Mouse (Mus musculus) left cerebral cortex, postnatal 10 days (tissue): ENCODE data around the gene 1700007K13Rik. TPM values are rescaled to one million over a fixed set of nuclear protein-coding genes. Genes with fewer than 3 reads are reported as not detected.
"Not testable (repeated sequence)": the region's sequence is repeated elsewhere in the genome, so short reads cannot be mapped to it uniquely, and the experiment has no call there.

Experiments used
- DNase-seq, 2 experiments: peaks; one replicate each; pipeline ENCODE4 v3.0.0; 2021 to 2022; ENCODE audit warnings: low spot score in 2 of 2, mixed read lengths in 1 of 2; ENCODE audit errors: extremely low spot score in 1 of 2
- intact Hi-C: fragments of 180-260 bp; cut with DNase I; formaldehyde crosslinking; loops from one replicate; pipeline ENCODE4 v1.15.1; 2025
- total RNA-seq, 2 experiments: library from RNA; stranded (reverse); gene quantifications; 2 replicates each; pipeline ENCODE4 v1.2.3; 2021

1700007K13Rik gene
- 1 to 10 TPM; 3.2 to 3.5 TPM for total RNA-seq

DNA sequence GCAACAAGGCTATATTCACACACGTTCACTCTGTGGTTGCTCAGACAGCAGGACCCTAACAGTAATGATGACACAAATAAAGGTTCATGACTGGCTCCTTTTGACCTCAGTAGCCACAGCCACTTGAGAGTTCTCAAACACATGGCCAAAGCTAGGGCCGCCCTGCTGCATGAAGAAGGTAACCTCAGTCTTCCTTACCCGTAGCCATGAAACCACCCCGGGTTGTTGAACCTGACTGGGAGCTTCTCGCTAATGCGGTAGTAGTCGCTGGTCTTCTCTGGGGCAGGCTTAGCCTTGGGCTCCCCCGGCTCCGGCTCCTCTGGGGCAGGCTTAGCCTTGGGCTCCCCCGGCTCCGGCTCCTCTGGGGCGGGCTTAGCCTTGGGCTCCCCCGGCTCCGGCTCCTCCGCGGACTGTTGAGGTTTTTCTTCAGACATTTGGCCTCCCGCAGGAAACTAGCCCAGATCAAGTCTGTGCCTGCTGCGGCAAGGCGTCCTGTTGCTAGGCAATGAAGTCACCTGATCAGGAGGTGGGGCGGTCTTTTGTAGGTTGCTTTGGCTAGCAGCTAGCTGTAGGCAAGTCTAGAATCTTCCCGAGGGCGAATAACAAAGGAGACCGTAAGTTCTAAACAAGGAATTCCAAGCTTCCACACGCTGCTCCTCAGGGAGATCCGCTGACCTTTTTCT lies at the start of gene 1700007K13Rik:
Gene 1700007K13Rik, minus strand, starts transcription at position 497 of the 683 bp plus-strand sequence.
- peak; percentile 58 to 81 for DNase-seq
- intact Hi-C loops: no loop called here

DNA sequence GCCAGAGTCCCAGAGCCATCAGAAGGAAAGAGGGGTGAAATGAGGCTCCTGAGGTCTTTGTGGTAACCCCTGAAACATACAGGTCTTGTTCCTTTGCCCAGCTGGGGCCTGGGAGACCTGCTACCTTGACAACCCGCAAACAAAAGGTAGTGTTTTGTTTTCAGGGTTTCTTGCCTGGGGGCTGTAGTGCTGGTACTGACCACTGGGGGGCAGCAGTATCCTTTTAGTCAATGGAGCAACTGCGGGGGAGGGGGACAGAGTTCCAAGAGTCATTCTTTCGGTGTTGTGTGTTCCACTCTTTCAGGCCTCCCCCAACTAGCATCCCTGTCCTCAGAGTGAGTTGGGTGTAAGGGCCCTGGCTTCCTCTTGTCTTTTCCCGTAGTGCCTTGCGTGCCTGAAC lies 48.4 kb upstream of the 1700007K13Rik start:
- DNase-seq: peak; percentile 78 to 89
- intact Hi-C loops: loop anchor here (2.0 kb wide), 2 partner anchors 32 to 70 kb away; no protein-coding TSS in a partner anchor

DNA sequence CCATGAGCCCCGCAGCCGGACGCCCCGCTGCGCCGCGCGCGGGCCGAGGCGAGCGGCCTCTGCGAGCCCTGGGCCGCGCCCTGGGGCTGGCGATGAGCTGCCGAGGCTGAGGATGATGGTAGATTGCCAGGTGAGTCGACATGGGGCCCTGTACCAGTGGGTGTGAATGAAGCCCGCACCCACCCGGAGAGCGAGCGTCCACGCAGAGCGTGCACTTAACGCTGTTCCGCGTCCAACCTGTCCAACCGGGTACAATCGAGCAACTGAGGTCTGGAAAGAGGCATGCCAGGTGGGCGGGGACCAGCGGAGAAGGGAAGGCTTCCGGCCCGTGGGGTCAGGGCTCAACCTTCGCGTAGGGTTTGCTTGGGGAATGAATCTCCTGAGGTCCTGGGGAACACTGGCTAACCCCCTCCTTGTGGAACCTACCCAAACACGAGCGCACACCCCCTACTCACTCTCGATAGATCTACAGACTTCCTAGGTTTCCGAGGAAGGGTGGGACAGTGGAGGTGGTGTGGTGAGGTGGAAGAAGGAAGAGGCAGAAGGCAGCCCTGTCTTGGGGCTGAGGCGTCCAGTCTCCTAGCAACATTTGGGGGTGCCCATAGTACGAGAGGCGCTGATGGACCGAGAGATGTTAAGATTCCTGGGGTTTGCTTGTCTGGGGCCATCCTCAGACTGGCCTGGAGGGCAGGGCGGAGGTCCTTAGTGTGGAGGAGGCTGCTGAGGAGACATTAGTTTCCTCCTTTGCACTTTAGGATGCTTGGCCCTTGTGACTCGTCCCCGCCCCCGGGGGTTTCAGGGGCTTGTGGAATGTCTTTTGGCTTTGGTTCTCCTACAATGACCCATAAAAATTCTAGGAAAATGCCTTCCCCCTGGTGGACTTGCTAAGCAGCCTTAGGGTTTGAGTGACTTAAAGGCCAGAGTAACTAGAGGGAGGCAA lies 47.6 kb upstream of the 1700007K13Rik start:
- intact Hi-C loops: loop anchor here (2.0 kb wide), 2 partner anchors 33 to 71 kb away; no protein-coding TSS in a partner anchor
- peak in 1 of 2 experiments; percentile 65 for DNase-seq

DNA sequence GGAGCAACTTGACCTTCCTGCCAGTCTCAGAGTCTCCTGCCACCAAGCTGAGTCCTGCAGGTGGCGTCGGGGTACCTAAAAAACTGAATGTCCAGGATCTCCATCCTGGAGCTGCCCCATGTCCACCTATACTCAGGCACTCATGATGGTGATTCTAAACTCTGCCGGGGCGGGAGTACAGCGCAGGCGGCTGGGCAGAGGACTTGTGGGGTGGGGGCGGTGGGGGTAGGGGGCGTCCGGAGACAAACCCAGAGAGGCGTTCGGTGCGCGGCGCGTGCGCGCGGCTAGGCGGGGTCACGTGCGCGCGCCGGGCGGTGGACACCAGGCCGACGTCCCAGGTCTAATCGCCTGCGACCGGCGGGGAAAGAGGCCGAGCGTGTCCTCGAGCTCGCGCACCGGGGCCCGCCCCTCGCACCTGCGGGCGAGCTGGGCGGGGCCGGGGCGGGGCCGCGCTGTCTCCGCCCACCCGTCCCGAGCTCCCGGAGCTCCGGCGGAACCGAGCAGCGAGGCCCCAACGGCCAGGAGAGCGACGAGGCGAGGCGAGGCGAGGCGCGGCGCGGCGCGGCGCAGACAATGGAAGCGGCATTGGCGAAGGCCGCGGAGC lies 46.8 kb upstream of the 1700007K13Rik start, which contains the start of gene Ralgds:
Gene Ralgds, plus strand, starts transcription at position 328 of the 604 bp plus-strand sequence.
- intact Hi-C loops: no loop called here
- DNase-seq: peak in 1 of 2 experiments; percentile 75

DNA sequence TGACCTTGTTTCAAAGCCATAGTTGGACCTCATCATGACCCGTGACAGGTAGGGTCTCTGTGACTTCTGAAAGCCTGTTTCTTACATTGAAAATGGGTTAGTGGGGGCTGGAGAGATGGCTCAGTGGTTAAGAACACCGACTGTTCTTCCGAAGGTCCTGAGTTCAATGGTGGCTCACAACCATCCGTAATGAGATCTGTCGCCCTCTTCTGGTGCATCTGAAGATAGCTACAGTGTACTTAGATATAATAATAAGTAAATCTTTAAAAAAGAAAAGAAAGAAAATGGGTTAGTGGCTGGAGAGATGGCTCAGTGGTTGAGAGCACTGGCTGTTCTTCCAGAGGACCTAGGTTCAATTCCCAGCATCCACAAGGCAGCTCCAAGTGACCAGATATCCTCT lies 45.5 kb upstream of the 1700007K13Rik start:
- intact Hi-C loops: not testable (repeated sequence)
- peak in 1 of 2 experiments; percentile 12 for DNase-seq

DNA sequence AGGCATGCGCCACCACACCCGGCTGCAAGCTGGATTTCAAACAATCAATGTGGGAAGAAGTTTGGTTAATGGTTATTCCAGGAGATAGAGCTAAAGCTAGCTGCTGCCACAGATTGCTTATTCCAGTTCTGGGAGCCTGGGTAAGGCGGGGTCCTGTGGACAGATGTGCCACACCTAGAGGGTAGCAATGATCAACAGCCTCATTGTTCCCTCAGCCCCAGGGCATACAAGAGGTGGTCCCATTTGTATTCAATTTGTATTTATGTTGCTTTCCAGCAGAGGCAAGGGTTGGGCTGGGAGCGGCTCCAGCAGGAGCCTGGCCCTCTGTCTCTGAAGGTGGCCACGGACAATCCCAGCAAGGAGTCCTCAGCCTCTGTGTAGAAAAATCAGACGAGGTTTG lies 40.2 kb upstream of the 1700007K13Rik start:
- intact Hi-C loops: no loop called here
- peak in 1 of 2 experiments; percentile 9 for DNase-seq

DNA sequence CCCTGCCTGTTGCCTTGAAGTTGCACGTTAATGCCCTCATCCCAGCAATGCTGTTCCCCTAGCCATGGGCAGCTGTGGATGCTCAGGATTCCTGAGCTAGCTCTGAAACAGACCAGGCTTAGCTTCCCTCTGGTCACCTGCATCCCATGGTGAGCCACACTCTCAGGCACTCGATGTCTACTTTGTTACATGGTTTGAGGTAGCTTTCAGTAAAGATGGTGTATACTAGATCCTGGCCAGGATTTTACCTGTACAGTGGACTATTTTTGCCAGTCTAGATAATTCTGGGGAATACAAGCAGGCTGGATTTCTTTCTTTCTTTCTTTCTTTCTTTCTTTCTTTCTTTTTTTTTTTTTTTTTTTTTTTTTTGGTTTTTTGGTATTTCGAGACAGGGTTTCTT lies 39.7 kb upstream of the 1700007K13Rik start, which contains the start of gene Gm10134:
Gene Gm10134, plus strand, starts transcription at position 301 of the 400 bp plus-strand sequence.
- intact Hi-C loops: no loop called here
- DNase-seq: peak in 1 of 2 experiments; percentile 8

DNA sequence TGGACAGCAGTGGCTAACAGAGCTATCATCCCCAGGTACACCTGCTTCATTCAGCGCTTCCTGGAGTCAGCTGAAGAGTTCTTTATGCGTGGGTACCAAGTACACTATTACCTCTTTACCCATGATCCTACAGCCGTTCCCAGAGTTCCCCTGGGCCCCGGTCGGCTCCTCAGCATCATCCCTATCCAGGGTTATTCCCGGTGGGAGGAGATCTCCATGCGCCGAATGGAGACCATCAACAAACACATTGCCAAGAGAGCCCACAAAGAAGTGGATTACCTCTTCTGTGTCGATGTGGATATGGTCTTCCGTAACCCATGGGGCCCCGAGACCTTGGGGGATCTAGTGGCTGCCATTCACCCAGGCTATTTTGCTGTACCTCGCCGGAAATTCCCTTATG lies 38.5 kb upstream of the 1700007K13Rik start:
- peak in 1 of 2 experiments; percentile 9 for DNase-seq
- intact Hi-C loops: no loop called here

DNA sequence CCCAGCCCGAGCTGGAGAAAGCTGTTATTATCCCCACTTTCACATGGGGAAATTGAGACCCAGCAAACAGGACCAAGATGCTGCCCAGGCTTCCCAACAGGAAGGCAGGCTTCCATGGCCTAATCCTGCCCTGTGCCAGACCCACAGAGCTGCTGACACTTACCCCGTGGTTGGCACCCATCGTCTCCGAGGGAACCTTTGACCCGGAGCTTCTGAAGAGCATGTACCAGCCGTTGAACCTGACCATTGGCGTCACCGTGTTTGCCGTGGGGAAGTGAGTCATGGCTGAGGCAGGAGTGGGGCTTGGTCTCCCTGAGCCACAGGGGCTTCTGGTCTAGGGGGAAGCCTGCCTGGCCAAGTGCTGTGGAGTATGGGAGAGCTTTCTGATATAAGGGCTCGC lies 36.9 kb upstream of the 1700007K13Rik start:
- intact Hi-C loops: no loop called here

DNA sequence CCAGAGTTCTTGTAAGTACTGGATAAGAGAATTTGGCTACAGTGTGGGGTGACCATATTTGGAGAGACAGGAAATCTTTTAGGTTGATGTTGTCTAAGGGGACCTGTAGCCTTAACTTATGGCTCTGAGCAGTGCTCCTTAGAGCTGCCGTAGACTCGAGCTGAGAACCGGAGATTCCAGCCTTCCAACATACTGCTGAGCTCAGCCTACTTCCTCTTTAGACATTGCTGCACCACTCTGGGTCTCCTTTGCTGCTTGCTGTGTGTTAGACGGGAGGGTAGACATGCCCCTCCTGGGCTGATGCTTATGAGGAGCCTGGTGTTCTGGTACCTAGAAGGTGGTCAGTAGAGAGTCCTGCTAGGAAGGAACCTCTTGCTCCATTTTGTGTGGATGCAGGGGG lies 32.3 kb upstream of the 1700007K13Rik start:
- no peak for DNase-seq
- intact Hi-C loops: no loop called here

More for the DNA sequence above, 36.9 kb upstream of the 1700007K13Rik start:
- peak in 1 of 2 experiments; percentile 22 for DNase-seq

DNA sequence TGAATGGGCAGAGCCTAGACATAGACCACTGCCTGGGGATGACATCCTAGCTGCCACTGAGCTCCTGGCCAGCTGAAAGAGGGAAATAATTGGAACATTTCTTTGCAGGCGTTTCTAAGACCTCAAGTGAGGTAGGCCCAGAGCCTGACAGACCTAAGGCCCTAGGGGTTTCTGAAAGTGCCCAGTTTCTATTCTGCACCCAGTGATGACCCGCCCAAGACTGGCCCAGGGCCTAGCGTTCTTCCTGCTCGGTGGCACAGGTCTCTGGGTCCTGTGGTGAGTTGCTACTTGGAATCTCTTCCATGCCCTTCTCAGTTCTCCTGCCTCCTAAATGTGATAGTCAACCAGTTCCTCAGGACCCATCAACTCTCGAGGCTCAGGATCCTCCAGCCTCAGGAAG lies 31.4 kb upstream of the 1700007K13Rik start:
- intact Hi-C loops: no loop called here
- DNase-seq: no peak

DNA sequence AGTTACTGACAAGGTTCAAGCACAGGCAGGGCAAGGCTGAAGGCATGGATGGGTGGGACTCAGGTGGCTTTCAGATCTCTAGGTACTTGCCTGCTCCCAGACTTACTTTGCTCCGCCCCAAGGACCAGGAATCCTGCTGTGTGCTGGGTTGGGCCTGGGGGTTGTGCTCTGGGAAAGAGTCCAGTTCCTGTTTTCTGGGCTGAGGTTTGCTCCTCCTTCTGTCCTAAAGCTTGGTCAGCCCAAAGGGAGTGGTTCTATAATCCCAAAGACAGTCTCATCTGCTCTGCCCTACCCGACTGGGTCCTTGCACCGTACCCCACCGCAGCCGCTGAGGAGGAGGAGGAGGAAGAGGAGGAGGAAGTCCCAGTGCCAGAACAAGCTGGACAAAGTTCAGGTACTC lies 30.5 kb upstream of the 1700007K13Rik start, which contains the start of gene Gbgt1:
Gene Gbgt1, plus strand, starts transcription at position 221 of the 400 bp plus-strand sequence.
- intact Hi-C loops: no loop called here
- DNase-seq: no peak

DNA sequence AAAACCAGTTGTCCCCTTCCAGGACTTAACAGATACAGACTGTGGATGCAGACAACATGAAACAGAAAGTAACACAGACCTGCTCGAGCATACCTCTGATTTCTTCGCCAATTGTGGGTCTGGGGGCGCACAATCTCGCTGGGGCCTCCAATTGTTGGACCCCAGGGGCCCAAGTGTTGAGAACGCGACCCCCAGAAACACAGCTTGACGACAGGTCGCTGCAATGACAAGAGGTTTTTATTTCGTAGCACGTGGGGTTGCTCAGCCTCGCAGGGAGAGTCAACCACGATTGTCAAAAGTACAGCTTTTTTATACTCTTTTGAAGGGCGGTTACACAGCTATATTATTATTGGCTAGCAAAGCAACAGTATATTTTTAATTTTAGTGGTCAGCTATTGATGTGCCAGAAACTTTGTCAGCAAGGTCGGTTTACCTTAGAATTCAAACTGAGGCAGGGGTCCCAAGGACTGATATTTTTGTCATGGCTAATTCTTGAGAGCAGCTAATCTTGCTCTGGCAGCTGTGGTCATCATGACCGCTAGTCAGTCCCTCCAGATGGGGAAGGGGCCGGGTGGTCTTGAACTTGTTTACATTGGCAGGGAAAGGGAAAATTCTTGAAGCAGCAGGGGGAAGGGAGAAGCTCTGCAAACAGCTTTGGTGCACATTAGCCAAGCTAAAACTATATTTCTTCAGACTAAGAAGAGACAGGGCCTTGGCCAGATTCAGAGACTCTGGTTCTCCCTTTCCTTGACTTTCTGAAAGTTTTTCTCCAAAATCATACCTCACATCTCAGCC lies 29.9 kb upstream of the 1700007K13Rik start:
- DNase-seq: no peak
- intact Hi-C loops: no loop called here

DNA sequence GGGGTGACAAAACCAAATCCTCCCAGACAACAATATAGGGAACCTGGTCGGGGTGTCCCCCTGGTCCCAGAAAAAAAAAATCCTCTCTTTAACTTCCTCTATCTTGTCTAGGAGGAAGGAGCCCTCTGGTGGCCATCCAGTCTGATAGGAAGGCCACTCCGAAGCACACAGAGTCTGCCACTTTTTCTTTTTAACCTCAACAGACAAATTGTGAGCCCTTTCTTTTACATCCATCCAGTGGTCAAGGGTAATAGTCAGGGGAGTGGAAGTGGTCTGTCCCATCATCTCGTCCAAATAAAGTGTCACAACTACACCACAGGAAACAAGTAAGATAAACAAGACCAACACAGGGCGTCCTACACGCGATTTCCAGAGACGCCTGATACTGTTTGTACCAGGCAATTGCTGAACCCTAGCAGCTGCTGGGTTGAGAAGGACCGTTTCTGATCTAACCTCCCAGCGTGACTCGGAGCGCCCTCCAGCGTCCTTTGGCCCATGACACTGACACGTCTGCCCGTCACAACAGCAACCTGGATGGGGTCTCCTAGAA lies 29.1 kb upstream of the 1700007K13Rik start:
- DNase-seq: peak in 1 of 2 experiments; percentile 65

DNA sequence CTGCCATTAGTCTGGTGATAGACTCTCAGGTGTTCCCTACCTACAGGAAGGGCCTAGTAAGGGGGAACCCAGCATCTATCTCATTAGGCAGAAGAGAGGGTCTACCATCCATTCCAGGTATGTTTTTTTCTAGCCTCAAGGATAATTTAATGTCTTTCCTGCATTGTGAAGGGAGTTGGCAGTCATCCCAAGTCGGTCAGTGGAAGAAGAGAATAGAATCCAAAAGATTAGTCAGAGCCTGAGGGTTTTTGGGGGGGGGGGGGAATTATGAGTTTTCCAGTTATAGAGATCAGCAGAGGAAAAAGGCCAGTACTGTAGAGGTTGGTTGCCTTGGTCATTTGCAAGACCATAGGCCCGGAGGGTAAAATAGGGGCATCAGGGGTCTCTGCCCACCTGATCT lies 28.4 kb upstream of the 1700007K13Rik start:
- no peak for DNase-seq
- intact Hi-C loops: no loop called here

More for the DNA sequence above, 29.1 kb upstream of the 1700007K13Rik start:
- intact Hi-C loops: no loop called here

DNA sequence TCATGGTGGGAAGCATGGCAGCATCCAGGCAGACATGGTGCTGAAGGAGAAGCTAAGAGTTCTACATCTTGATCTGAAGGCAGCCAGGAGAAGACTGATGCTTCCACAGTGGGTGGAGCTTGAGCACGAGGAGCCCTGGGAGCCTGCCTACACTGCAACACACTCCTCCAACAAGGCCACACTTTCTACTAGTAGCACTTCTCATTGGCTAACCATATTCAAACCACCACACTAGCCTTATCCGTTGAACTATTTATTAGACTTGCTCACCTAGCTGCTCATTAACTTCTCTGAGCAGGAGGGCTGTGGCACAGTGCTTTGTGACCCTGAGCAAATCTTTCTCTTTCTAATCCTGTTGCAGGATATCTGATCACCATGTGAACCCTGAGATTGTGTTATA lies 17.7 kb upstream of the 1700007K13Rik start:
- DNase-seq: no peak
- intact Hi-C loops: no loop called here

DNA sequence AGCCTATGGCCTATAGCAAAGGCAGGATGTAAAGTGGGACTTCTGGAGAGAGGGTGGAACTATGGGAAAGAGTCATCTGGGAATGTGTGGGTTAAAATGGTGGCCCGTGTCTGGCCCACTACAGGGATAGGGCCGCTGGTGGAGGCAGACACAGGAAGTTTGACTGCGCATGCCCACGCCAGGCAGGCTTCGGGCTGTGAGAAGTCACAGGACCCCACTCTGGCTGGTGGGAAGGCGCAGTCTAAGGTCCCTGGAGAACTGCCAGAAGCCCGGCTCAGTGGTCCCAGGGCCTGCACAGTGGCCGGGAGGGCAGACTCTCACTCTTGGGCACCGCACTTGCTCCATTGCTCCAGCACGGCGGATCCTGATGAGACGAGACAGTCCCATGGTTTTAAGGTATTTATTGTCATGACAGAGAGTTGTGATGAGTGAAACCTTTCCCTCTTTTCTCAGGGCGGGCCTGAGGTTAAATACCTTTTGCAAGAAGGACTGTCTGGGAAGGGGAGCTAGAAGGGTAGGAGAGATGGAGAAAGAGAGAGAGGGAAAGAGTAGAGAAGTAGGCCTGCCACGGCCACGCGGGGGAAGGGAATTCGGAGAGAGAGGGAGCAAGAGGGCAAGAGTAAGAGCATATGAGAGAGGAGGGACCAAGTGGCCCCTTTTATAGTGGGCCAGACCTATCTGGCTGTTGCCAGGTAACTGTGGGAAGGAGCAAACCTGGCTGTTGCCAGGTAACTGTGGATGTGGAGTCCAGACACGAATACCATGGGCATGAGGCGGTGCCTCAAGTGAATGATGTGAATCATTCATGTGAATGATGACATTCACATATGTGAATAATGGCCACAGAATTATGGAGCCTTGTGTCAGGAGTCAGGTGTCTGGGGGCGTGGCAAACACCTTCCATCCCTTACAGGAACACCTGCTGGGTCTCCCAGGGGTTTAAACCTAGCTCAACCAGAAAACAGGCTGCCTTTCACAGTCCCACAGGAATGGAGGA lies 13.4 kb upstream of the 1700007K13Rik start:
- peak in 1 of 2 experiments; percentile 64 for DNase-seq
- intact Hi-C loops: no loop called here
